Mouse (Mus musculus): ENCODE measurements at regions not wholly inside any gene's neighbourhood (a gene's known extent, or its start where the extent isn't known, plus 50 kb on each side); places are given as distances from the start of the nearest gene placed in this dataset.
"Not testable (repeated sequence)": the region's sequence is repeated elsewhere in the genome, so short reads cannot be mapped to it uniquely, and the experiment has no call there.

DNA sequence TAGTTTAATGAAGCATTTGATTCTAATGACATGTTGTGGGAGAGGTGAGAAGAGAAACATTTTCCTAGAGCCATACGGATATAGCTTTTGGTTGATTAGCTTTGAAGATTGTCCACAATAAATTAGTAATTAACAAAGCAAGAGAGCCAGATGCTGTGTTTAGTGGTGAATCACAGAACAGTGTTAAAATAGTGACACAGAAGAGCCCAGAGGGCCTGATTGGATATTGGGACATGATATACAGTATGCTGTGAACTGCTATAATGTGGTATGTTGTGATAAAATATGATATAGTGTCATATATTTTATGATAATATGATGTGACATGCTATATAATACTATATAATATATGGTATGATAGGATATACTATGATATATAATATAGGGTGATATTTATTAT is 243.7 kb upstream of the Ngly1 start:
- DNase-seq (no peak), ATAC-seq (ENCODE audit: insufficient read depth) (no peak)
- no peak for TF ChIP-seq CTCF (IDR thresholded peaks at IDR 0.05; ENCODE audit: low read depth)
- Histone ChIP-seq H3K4me3 (ENCODE audit: low read depth, low read length) (no peak overlapping the region), H3K36me3 (ENCODE audit: insufficient read depth) (no peaks in the 10 kb centered on the region), H3K4me1 (ENCODE audit: insufficient read depth) (no peaks in the 10 kb centered on the region), H3K9ac (no peak overlapping the region), H3K4me2 (no peak overlapping the region), H3K27ac (ENCODE audit: low read depth) (no peak overlapping the region), H3K9me3 (ENCODE audit: low read depth, low read length) (no peaks in the 10 kb centered on the region), H3K27me3 (ENCODE audit: insufficient read depth, low read length) (no peaks in the 10 kb centered on the region)
- WGBS = 91% methylated on average over 1 of the region's 1 CpGs

DNA sequence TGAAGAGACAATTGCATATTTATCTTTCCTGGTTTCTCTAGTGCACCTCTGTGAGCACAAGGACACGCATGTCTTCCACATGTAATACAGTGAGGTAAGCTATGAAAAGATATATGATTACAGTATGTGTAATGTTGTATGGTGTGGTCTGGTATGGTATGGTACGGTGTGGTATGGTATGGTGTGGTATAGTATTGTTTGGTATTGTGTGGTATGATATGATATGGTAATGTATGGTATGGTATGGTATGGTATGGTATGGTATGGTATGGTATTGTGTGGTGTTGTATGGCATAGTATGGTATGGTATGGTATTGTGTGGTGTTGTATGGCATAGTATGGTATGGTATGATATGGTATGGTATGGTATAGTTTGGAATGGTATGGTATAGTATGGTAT is 242.1 kb upstream of the Ngly1 start:
- H3K4me3 ChIP-seq (ENCODE audit: low read depth, low read length) = no peak overlapping the region
- DNase-seq (no peak), ATAC-seq (ENCODE audit: insufficient read depth) (no peak)
- no peak overlapping the region for H3K4me2 ChIP-seq
- H3K27ac ChIP-seq (ENCODE audit: low read depth) = no peak overlapping the region
- WGBS = 89% methylated on average over 2 of the region's 2 CpGs
- no peaks in the 10 kb centered on the region for H3K9me3 ChIP-seq (ENCODE audit: low read depth, low read length)
- H3K9ac ChIP-seq = no peak overlapping the region
- H3K36me3 ChIP-seq (ENCODE audit: insufficient read depth) = no peaks in the 10 kb centered on the region
- no peaks in the 10 kb centered on the region for H3K4me1 ChIP-seq (ENCODE audit: insufficient read depth)
- H3K27me3 ChIP-seq (ENCODE audit: insufficient read depth, low read length) = no peaks in the 10 kb centered on the region
- TF ChIP-seq CTCF (IDR thresholded peaks at IDR 0.05; ENCODE audit: low read depth) = no peak

DNA sequence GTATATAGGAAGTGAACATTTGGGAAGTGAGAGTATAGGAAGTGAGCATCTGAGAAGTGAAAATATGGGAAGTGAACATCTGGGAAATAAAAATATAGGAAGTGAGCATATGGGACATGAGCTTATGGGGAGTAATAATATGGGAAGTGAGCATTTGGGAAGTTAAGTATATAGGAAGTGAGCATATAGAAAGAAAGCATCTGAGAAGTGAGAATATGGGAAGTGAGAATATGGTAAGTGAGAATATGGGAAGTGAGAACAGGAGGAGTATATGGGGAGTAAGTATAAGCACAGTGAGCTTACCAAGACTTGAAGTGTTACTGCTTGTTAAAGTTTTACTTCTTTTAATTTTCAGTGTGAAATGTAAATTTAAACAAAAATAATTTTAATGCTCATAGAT is 239.3 kb upstream of the Ngly1 start:
- Histone ChIP-seq H3K27me3 (ENCODE audit: insufficient read depth, low read length) (no peaks in the 10 kb centered on the region), H3K4me1 (ENCODE audit: insufficient read depth) (no peaks in the 10 kb centered on the region), H3K9ac (no peak overlapping the region), H3K9me3 (ENCODE audit: low read depth, low read length) (no peaks in the 10 kb centered on the region), H3K4me3 (ENCODE audit: low read depth, low read length) (no peak overlapping the region), H3K36me3 (ENCODE audit: insufficient read depth) (no peaks in the 10 kb centered on the region), H3K27ac (ENCODE audit: low read depth) (no peak overlapping the region), H3K4me2 (no peak overlapping the region)
- DNase-seq = no peak
- no peak for ATAC-seq (ENCODE audit: insufficient read depth)
- no peak for TF ChIP-seq CTCF (IDR thresholded peaks at IDR 0.05; ENCODE audit: low read depth)

DNA sequence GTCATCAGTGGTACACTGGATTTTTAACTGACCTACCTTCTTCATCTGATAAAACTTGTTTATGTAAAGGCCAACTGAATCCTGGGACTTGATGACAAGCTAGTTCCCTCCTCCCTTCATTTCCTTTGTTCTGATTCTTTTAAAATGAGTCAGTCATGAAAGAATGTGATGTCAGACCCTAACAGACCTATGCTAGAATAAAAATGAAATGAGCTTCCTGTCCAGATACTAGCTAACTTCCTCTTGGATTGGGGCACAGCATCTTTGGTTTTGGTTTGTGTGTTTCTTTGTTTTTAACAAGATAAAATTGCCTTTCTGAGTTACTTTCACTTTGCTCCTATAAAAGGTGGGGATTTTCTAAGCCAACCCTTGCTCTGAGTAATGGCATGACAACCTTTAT is 225.2 kb upstream of the Ngly1 start:
- Histone ChIP-seq H3K9me3 (ENCODE audit: low read depth, low read length) (no peaks in the 10 kb centered on the region), H3K4me2 (no peak overlapping the region), H3K36me3 (ENCODE audit: insufficient read depth) (no peaks in the 10 kb centered on the region), H3K27ac (ENCODE audit: low read depth) (no peak overlapping the region), H3K9ac (no peak overlapping the region), H3K4me1 (ENCODE audit: insufficient read depth) (no peaks in the 10 kb centered on the region), H3K27me3 (ENCODE audit: insufficient read depth, low read length) (no peaks in the 10 kb centered on the region), H3K4me3 (ENCODE audit: low read depth, low read length) (no peak overlapping the region)
- DNase-seq (no peak), ATAC-seq (ENCODE audit: insufficient read depth) (no peak)
- no peak for TF ChIP-seq CTCF (IDR thresholded peaks at IDR 0.05; ENCODE audit: low read depth)

DNA sequence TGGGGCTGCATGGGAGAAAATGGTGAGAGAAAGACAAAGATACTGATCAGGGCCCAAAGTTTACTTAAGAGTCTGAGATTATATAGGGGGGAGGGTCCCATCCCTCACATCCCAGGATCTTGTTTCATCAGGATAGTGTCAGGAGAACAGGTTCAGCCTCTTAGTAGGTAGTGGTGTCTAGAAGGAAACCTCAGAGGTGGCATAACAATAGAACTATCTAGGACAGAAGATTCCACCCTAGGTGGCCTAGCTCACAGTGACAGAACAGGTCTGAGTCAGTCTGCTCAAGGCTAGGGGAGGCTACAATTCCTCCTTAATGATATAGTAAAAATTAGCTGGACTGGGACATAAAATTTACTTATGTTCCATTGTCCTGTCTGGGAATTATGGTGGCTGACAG is 211.3 kb upstream of the Ngly1 start:
- DNase-seq (no peak), ATAC-seq (ENCODE audit: insufficient read depth) (no peak)
- H3K36me3 ChIP-seq (ENCODE audit: insufficient read depth) = no peaks in the 10 kb centered on the region
- no peak overlapping the region for H3K4me3 ChIP-seq (ENCODE audit: low read depth, low read length)
- no peak overlapping the region for H3K27ac ChIP-seq (ENCODE audit: low read depth)
- H3K9ac ChIP-seq = no peak overlapping the region
- H3K9me3 ChIP-seq (ENCODE audit: low read depth, low read length) = no peaks in the 10 kb centered on the region
- H3K27me3 ChIP-seq (ENCODE audit: insufficient read depth, low read length) = no peaks in the 10 kb centered on the region
- no peak overlapping the region for H3K4me2 ChIP-seq
- H3K4me1 ChIP-seq (ENCODE audit: insufficient read depth) = no peaks in the 10 kb centered on the region
- TF ChIP-seq CTCF (IDR thresholded peaks at IDR 0.05; ENCODE audit: low read depth) = no peak

DNA sequence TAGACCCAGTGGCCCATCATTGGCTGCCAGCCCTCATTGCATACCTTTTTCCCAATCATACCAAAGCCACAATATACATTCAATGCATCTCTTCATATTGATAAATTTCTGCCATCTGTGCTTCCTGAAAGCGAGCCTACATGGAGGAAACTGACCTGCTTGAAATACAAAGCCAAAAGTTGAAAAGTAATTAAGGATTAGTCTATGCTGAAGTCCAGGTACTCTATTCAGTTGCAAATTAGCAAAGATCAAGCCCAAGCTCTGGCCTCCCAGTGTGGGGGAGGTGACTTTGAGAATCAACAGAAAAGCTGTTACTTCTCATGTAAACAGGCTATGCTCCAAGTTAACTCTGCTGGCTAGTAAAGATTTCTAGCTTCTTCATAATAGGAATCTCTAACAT is 210.7 kb upstream of the Ngly1 start:
- H3K36me3 ChIP-seq (ENCODE audit: insufficient read depth) = no peaks in the 10 kb centered on the region
- no peaks in the 10 kb centered on the region for H3K9me3 ChIP-seq (ENCODE audit: low read depth, low read length)
- no peak overlapping the region for H3K27ac ChIP-seq (ENCODE audit: low read depth)
- no peaks in the 10 kb centered on the region for H3K4me1 ChIP-seq (ENCODE audit: insufficient read depth)
- H3K27me3 ChIP-seq (ENCODE audit: insufficient read depth, low read length) = no peaks in the 10 kb centered on the region
- no peak for TF ChIP-seq CTCF (IDR thresholded peaks at IDR 0.05; ENCODE audit: low read depth)
- WGBS = 70% methylated on average over 1 of the region's 1 CpGs
- H3K9ac ChIP-seq = no peak overlapping the region
- H3K4me2 ChIP-seq = no peak overlapping the region
- no peak overlapping the region for H3K4me3 ChIP-seq (ENCODE audit: low read depth, low read length)
- ATAC-seq (ENCODE audit: insufficient read depth) = no peak
- no peak for DNase-seq

DNA sequence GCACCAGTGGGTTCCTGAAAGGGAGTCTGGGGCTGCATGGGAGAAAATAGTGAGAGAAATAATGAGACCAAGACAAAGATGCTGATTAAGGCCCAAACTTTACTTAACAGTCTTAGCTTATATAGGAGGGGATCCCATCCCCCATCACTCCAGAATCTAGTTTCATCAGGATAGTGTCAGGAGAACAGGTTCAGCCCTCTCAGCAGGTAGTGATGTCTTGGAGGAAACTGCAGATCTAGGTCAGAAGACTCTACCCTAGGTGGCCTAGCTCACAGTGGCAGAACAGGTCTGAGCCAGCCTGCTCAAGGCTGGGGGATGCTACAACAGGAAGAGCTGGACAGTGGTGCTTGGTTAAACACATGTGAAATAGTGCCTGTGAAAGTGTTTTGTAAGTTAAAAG is 204.6 kb upstream of the Ngly1 start:
- Histone ChIP-seq H3K9ac (no peak overlapping the region), H3K36me3 (ENCODE audit: insufficient read depth) (no peaks in the 10 kb centered on the region), H3K4me3 (ENCODE audit: low read depth, low read length) (no peak overlapping the region), H3K9me3 (ENCODE audit: low read depth, low read length) (no peaks in the 10 kb centered on the region), H3K27me3 (ENCODE audit: insufficient read depth, low read length) (no peaks in the 10 kb centered on the region), H3K4me1 (ENCODE audit: insufficient read depth) (no peaks in the 10 kb centered on the region), H3K4me2 (no peak overlapping the region), H3K27ac (ENCODE audit: low read depth) (no peak overlapping the region)
- TF ChIP-seq CTCF (IDR thresholded peaks at IDR 0.05; ENCODE audit: low read depth) = no peak
- no peak for DNase-seq
- no peak for ATAC-seq (ENCODE audit: insufficient read depth)

DNA sequence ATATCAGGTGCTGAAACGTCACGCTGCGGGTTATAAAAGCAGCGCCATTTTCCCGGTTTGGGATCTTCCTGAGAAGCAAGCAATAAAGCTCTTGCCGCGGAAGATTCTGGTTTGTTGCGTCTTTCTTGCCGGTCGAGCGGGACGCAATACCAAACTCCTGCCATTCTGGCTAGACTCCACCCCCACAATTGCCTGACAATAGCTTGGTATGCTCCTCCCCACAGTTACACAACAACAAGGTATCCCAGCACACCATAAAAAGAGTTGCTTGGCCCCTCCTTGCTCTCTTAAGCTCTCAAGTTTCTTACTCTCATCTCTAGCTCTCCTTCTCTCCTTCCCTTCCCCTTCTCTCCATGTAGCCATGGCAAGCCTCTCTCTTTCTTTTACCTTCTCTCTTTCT is 176.5 kb upstream of the Ngly1 start:
- not testable (repeated sequence) for ATAC-seq (ENCODE audit: insufficient read depth); H3K36me3 ChIP-seq (ENCODE audit: insufficient read depth); H3K27ac ChIP-seq (ENCODE audit: low read depth); H3K4me2 ChIP-seq; H3K9ac ChIP-seq; DNase-seq; H3K4me3 ChIP-seq (ENCODE audit: low read depth, low read length); H3K4me1 ChIP-seq (ENCODE audit: insufficient read depth); H3K27me3 ChIP-seq (ENCODE audit: insufficient read depth, low read length); H3K9me3 ChIP-seq (ENCODE audit: low read depth, low read length)
- 95% methylated on average over 7 of the region's 12 CpGs for WGBS
